Mouse (Mus musculus) ES-E14 (cell line): ENCODE results near the gene Olfr38.

ENCODE experiments used
- MAFK ChIP-seq: IDR thresholded peaks from 2 replicates; pipeline ENCODE4 v1.6.1; 2014; ENCODE audit warnings: mild to moderate bottlenecking, low read depth, low read length, inconsistent platforms; ENCODE audit not compliant: insufficient read depth
- ZNF384 ChIP-seq: IDR thresholded peaks from 2 replicates; pipeline ENCODE4 v1.6.1; 2012; ENCODE audit warnings: low read depth, low read length, inconsistent platforms

DNA sequence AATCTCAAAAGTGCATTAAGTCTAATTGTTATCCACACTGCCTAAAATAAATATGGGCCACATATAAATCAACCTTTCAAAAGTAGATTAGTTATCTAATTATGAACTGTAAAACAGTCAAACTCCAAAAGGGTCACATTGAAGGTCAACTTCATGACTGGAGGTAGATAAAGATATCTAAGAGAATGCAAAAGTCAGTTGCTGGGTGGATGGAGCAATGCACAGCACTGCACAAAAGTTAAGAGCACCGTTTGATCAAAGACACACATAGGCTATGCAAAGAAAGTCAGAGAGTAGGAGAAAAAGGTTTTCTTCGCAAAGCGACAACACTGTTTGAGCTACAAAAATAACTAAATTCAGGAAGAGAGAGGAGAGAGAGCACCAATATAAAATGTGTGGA lies 38.8 kb downstream of the Olfr38 start:
- TF ChIP-seq MAFK (no peak), ZNF384 (no peak)
